Mouse (Mus musculus) brain, adult 2 months (tissue): ENCODE results near the gene Rnf224.

ENCODE experiments used
- DNase-seq: peaks from one replicate; pipeline ENCODE4 v3.0.0; 2011; ENCODE audit warnings: low read depth, low spot score

The Rnf224 gene

GRCm38 (mm10) chr2:25227406-25227805 lies 9.2 kb downstream of the Rnf224 start:
- DNase-seq, result no peak

GRCm38 (mm10) chr2:25226864-25227263 lies 9.7 kb downstream of the Rnf224 start:
- DNase-seq, result peak; percentile 87

- no peak for DNase-seq
Measured at GRCm38 (mm10) chr2:25225811-25226379, 10.7 kb downstream of the Rnf224 start.

GRCm38 (mm10) chr2:25224766-25225752 lies 11.5 kb downstream of the Rnf224 start:
- peak; percentile 100 for DNase-seq

GRCm38 (mm10) chr2:25224492-25224765 lies 12.2 kb downstream of the Rnf224 start, which contains the start of gene Tubb4b:
Gene Tubb4b, minus strand, starts transcription at chr2:25224702.
- DNase-seq, result no peak

GRCm38 (mm10) chr2:25223681-25224491 lies 12.7 kb downstream of the Rnf224 start:
- peak; percentile 86 for DNase-seq

GRCm38 (mm10) chr2:25221331-25221772 lies 15.2 kb downstream of the Rnf224 start:
- DNase-seq, result no peak

- no peak for DNase-seq
Measured at GRCm38 (mm10) chr2:25218445-25218844, 18.1 kb downstream of the Rnf224 start, which contains the start of gene Fam166a. Gene Fam166a, plus strand, starts transcription at chr2:25218745.

- DNase-seq, result no peak
Measured at GRCm38 (mm10) chr2:25217666-25218065, 18.9 kb downstream of the Rnf224 start.

- no peak for DNase-seq
Measured at GRCm38 (mm10) chr2:25214444-25214843, 22.1 kb downstream of the Rnf224 start, which contains the start of gene Stpg3. Gene Stpg3, minus strand, starts transcription at chr2:25214637.

GRCm38 (mm10) chr2:25213266-25213865 lies 23.2 kb downstream of the Rnf224 start:
- no peak for DNase-seq

GRCm38 (mm10) chr2:25211121-25211670 lies 25.4 kb downstream of the Rnf224 start, which contains the start of gene Nelfb:
Gene Nelfb, minus strand, starts transcription at chr2:25211489.
- peak; percentile 94 for DNase-seq

GRCm38 (mm10) chr2:25210686-25211085 lies 25.9 kb downstream of the Rnf224 start:
- no peak for DNase-seq

GRCm38 (mm10) chr2:25207593-25207992 lies 29.0 kb downstream of the Rnf224 start:
- no peak for DNase-seq

GRCm38 (mm10) chr2:25203631-25204214 lies 32.9 kb downstream of the Rnf224 start:
- no peak for DNase-seq

GRCm38 (mm10) chr2:25200631-25201030 lies 36.0 kb downstream of the Rnf224 start:
- DNase-seq, result no peak

GRCm38 (mm10) chr2:25197946-25198345 lies 38.6 kb downstream of the Rnf224 start:
- no peak for DNase-seq

GRCm38 (mm10) chr2:25197191-25197590 lies 39.4 kb downstream of the Rnf224 start:
- DNase-seq, result no peak

GRCm38 (mm10) chr2:25196172-25196954 lies 40.2 kb downstream of the Rnf224 start, which contains the start of gene Tor4a:
Gene Tor4a, minus strand, starts transcription at chr2:25196886.
- no peak for DNase-seq
